Mouse (Mus musculus): ENCODE results near the gene Mta1.

The Mta1 gene

DNA sequence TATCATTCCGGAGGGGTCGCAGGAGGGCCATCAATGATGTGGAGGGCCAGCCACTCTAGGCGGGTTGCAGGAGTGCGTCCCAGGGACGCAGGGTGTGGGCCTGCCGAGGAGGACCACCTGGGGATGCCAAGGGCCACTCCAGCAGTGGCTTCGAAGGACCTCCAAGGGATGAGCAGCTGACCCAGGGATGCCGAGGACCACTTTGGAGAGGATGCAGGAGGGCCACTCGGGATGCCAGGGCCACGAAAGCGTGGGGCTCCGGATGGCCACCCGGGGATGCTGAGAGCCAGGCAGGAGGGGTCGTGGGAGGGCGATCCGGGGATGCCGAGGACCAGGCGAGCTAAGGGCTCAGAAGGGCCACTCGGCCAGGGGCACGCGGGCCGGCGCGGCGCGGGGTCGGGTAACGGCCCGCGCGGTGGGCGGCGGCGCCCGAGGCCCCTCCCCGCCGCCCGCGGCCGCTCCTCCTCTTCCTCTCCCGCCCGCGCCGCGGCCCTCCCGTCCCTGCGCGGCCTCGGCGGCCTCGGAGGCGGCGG lies at the start of gene Mta1:
Mta1 (plus strand) TSS at position 530 of the 533 bp plus-strand sequence.
- DNase-seq = peak; percentile 58 to 80

DNA sequence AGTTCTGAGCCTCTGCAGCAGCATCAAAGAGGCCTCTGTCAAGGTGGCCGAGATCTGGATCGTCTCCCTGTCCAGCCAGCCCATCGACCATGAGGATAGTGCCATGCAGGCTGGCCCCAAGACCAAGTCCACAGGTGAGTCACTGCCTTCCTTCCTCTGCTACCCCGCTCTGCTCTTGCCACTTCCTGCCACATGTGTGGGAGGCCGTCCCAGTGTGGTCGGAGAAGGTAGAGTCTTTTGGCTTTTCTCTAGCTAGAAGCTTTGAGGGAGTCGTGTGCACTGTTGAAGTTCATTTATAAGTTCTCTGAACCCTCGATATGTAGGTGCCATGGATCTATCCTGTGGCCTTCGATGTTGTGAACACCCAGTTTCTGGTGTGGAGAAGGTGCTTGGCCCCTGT lies 48.2 kb upstream of the Mta1 start:
- DNase-seq = no peak

DNA sequence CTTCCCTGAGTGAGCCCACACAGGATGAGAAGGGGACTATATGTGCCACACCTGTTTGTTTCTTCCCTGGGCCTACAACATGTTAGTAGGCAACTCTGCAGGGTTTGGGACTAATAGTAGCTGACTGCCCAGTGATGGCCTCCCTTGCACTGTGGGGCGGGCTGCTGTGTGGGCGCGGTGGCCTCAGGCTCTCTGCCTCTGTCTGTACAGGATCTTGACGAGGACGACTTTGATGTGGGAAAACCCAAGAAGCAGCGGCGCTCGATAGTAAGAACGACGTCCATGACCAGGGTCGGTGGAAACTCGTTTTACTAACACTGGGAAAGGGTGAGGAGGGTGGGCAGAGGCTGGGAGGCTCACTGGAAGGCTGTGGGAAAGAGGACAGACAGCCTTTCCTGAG lies 47.4 kb upstream of the Mta1 start:
- DNase-seq = no peak

DNA sequence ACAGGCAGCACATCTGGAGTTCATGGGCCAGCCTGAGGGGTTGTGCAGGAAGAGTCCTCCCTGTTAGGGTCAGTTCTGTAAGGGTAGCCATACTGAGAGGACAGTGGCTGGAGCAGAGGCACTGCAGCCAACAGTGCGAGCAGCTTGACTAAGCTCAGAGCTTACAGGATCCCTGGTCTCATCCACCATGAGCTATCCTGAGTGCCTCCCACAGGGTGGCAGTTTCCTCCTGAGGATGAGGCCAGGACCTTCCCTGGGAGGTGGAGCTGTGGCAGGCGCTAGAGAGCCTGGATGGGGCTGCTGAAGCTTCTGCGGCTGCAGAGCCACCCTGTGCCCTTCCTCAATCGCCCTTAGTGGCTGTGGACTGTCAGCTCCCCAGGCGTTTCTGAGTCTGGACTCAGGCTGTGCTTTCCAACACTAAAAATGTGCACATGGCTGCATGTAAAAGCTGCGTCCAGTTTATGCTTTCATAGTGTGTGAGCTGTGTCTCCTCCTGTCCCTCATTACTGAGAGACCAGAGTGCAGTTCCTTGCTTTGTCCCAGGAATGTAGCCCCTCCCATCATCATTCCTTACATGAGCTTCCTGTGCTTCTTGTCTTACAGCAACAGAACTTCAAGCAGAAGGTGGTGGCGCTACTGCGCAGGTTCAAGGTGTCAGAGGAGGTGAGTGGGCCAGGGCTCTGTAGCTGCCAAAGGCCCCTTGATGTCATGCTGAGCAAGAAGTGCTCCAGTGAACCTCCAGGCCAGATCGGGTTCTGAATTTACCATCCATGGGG lies 46.3 kb upstream of the Mta1 start:
- DNase-seq = peak in 1 of 2 experiments; percentile 15

DNA sequence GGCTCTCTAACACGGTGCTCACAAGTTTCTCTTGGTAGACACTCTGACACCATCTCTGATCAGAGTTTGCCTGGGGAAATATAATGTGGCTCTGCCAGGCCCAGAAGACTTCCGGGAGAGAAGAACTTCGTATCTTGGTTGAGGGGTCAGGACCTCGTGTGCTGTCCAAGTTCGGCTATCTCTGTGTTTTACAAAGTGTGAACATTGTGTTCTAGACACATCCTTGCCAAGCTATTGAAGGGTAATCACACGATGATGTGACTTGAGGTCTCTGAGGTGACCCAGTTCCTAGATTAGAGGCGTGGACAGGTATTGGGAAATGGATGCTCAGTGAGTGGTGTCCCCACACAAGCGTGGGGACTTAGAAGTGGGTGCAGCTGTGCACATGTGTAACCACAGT lies 42.0 kb upstream of the Mta1 start:
- DNase-seq = peak in 1 of 2 experiments; percentile 12

DNA sequence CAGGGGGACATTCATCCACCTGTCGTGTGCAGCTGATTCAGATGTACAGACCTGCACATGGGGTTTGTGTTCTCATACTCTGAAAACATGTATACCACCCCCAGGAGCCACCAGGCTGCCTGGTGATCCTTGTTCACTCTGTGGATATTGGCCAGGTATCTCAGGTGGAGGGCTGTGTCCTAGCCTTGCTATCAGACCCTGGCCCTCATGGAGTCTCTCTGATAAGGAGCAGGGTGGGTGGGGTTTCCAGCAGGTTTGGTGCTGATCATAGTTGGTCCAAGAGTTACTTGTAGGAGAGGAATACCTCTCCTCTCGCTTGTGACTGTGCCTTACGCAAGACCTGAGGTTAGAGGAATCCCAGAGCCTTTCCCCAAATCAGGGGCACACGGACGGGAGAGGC lies 37.9 kb upstream of the Mta1 start:
- peak in 1 of 2 experiments; percentile 24 for DNase-seq

DNA sequence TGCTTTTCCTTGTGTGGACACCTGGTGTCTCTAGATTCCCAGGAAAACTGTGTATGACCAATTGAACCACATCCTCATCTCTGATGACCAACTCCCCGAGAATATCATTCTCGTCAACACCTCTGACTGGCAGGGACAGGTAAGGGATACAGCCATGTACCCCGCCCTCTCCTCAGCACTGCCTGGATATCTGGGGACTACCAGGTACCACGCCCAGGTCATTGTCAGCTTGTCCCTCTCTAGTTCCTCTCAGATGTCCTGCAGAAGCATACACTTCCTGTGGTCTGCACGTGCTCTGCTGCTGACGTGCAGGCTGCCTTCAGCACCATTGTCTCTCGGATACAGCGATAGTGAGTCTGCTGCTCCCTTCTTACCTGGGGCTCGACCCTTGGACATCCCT lies 36.5 kb upstream of the Mta1 start:
- DNase-seq = no peak

DNA sequence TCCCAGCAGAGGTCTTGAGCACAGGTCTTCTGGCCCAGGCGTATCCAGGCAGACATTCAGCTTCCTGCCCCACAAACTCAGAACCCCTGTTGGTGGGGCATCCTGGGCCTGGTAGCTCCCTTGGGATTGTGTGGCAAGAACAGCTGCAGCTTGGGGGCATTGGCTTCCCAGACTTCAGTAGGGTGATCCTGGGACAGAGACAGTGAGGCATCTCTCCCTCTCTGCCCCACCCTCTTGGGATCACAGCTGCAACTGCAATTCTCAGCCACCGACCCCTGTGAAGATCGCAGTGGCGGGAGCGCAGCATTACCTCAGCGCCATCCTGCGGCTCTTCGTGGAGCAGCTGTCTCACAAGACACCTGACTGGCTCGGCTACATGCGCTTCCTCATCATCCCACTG lies 35.9 kb upstream of the Mta1 start:
- DNase-seq = peak in 1 of 2 experiments; percentile 28

DNA sequence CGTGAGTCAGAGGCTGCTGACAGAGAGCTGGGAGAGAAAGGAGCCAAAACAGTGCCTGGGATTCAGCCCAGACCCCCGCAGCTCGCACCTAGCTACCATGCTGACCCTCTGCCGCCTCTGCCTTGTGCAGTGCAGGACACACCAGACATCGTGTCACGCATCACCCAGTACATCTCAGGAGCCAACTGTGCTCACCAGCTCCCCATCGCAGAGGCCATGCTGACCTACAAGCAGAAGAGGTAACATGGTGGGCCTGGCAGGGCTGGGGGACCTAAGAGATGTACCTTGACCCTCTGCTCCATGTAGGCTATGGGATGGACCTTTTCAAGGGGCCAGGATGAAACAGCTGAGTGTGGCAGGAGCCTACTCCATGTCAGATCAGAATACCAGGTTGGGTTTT lies 34.4 kb upstream of the Mta1 start:
- DNase-seq = peak in 1 of 2 experiments; percentile 26

DNA sequence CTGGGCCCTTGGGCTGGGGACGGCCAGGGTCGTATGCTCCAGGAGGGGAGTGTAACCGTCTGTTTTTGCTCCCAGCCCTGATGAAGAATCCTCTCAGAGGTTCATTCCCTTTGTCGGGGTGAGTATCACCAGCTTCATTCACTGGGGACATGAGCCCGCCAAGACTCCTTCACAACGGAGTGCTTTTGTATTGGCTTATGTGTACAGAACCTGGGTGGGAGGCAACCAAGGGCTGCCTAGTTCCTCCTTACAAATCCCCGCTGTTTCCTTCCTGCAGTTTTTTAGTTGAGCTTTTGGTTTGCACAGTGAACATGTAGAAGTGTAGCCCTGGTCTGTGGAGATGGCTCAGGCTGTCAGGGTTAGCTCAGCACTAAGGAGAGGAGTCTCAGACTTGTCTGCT lies 30.1 kb upstream of the Mta1 start:
- no peak for DNase-seq

DNA sequence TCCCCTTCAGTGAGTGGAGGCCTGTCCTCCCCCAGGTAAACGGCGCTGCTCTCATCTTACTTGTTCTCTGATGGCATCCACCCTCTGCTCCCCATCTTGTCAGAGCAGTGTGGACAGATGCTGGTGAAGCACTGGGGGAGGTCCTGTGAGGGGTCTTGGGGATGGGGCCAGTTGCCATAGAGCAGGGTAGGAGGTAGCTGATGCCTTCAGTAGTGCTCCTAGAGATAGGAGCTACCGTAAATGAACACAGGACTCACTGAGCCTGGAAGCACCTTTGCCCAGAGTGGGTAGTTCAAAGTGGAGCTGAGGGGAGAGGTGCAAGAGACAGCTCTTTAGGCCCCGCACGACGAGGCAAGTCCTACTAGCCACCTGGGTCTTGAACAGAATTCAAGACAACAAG lies 28.7 kb upstream of the Mta1 start:
- DNase-seq = no peak

DNA sequence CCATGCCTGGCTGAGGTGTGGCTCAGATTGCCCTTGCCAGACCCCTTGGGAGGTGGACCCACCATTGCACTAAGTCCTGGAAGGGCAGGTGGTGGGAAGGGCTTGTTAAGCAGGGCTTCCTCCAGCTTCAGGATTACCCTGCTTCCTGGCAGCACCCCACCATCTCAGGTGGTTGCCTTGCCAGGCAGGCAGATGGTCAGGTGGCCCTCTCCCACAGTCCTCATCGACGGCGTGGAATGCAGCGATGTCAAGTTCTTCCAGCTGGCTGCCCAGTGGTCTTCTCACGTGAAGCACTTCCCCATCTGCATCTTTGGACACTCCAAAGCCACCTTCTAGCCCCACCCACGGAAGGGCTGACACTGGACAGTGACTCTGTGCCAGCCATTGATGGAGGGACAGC lies 26.8 kb upstream of the Mta1 start:
- DNase-seq = no peak

DNA sequence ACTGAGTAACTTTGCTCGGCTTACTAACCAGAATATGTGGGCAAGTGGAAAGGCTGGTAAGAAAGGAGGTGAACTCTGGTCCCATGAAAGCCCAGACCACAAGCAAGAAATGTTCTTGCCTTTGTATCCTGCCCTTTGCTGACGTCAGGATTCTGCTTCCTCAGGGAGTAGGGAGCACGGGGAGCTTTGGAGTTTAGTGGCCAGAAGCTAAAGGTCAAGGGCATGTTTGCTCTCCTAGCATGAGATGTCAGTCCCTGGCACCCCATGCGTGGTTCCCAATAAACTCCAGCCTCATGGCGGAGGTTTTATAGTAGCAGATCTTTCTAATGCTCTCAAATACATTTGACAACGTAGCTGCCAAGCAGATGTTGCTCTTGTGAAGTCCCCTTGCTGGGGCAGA lies 26.3 kb upstream of the Mta1 start:
- DNase-seq = no peak

DNA sequence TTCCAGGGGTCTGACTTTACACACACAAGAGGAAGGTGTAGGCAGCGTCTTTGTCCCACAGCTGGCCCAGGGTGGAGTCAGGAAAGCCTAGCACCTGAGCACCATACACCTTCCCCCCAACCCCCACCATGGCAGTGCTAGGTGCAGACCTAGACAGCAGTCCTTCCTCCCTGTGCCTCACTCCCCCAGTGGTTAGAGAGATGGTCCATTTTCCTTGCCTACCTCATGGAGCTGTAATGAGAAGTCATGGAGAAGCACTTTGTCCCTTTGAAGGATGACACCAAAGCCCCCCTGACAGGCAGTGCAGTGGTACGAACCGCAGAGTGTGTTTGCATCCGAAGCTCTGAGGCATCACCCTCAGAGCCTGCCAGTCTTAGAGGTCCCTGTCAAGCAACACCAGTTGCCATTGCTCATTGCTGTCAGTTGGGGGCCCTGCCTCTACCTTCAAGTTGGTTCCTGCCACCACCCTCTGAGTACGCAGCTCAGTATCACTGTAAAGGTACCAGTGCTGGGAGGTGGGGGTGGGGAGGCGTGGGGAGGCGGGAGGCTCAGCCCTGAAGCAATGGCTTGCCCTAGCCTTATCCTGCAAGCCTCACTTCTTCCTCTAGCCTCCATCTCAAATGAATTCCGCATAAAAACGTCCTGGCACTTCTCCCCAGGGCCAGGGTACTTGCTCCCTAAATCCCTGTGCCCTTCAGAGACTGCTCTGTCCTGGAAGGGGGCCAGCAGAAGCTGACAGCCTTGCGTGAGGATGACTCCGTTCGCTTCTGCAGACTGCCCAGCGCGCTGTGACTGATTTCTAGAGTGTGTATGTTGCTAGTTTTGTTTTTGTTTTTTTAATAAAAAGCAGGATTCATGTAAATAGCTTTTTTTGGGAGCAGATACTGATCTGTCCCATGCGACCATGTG lies 24.4 kb upstream of the Mta1 start:
- peak; percentile 36 to 54 for DNase-seq

DNA sequence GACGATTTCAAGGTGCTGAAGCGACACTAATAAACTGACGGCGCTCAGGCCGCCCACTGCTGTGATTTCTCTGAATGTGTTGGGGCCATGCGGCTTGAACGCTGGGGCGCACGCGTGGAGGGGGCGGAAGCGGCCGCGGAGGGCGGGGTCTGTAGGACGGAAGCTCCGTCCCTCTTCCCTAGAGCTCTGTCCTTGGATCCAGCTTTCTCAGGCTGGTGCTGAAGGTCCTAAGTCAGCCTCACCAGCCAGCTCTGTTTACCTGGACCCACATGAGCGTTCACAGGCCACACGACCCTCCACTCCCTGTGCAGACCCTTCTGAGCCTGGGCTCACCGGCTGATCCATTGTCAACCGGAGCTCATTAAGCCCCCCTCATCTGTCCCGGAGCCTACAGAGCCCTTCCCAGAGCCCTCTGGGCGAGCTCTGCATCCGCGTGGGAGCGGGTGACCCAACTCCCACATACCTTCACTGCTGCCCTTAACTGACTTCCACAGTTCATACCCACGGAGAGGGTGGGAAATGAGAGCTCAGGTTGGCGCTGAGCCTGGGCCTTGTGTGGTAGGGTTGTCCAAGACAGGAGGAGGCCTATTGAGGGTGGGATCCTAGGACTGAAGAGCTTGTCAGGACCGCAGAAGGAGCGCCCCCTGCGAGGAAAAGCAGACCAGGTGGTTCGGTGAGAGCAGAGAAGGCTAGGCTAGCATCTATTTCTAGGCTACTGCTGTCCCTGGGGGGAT lies 23.6 kb upstream of the Mta1 start, which contains the start of gene Tex22:
Tex22 (plus strand) TSS at position 174 of the 734 bp plus-strand sequence.
- peak; percentile 91 to 94 for DNase-seq

DNA sequence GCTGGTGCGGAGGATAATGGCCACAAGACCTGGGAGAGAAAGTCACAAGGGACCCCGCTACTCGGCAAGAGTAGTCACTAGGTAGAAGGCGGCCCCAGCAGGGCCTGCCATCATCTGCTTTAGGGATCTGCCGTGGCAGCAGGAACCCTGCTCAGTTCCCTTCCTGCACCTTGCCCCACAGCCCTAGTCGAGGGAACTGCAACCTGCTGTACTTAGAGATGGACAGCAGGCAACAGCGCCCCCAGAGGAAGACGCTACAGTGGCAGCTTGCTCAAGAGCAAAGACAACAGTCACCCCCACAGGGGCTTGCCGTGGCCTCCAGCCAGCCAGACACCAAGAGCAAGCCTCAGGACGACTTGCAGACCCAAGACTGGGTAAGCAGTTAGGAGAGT lies 23.0 kb upstream of the Mta1 start:
- peak; percentile 89 to 93 for DNase-seq

DNA sequence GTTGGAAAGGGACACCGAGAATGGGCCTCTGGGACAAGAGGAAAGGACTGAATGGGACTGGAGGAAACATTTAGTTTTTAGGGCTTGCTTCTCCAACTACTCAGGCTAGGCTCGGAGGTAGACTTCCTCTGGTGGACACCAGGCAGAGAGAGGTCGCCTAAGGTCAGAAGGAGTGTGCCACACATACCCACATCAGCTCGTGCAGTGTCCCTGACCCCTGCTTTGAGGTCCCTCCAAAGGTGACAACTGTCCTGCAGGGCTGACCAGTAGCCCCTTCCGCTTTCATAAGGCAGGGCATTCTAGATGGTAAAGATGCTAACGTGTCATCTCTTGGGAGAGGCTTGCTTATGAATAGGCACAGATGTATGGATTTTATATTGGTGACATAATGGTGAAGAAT lies 22.6 kb upstream of the Mta1 start:
- no peak for DNase-seq

DNA sequence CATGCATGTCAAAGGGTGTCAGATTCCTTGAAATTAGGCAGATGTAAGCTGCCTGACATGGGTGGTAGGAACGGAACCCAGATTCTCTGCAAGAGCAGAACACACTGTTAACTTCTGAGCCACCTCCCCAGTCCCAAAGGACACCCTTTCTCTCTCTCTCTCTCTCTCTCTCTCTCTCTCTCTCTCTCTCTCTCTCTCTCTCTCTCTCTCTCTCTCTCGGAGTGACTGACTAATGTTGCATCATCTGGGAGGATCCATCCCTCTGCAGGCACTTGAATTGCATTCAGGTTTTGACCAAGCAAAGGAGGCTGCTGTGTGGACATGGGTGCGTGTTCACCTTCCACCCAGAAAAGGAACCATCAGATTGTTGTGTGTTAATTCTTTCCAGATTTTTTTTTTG lies 10.8 kb upstream of the Mta1 start:
- no peak for DNase-seq

DNA sequence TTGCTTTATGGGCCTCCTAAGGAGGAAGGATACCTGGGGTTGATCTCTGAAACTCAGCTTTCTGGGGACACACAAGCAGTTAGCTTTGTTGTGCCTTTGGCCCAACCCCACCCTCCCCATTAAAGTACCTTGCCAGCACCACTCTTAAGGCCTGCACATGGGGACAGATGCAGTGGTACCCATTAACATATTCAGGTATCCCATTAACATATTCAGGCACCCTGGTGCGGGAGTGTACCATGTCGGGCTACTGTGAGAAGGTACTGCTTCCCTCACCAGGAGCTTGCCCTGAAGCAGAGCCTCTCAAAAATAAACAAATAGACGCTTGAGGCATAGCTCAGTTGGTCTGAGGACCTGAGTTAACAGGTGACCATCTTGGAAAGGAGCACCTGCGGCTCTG lies 10.1 kb upstream of the Mta1 start:
- no peak for DNase-seq

DNA sequence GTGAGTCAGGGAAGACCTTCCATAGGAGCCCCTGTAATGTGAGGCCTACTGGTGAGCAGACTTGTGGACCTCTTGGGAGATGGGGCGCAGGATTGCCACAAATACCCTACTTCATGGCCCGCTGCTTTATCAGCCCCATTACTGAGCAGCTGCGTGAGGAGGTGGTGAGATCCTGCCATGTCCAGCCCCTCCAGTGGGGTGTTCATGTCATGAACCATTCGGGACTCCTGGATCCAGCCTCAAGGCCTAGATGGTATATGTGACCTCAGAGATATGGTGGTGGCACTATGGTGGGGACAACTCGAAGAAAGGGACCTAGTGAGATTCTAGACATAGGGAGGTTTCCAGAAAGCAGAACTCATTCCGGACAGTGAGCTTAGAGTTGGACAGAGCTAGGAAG lies 9.0 kb upstream of the Mta1 start:
- no peak for DNase-seq

DNA sequence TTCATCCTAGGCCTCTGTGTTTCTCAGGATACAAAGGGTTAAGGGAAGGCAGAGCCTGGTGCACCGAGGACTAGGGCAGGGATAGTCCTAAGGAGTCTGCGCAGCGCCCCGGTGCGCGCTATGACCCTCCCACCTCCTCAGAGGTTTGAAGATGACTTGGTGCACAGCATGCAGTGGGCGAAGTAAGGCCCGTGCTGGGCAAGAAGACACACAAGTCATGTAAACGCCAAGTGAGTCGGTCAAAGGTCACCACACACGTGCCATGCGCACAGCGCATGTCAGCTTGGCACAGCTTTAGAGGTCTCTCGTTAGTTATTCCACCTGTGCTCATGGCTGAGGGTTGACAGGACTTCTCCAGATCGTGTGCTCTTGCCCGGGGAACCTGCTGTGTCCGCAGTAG lies 8.0 kb upstream of the Mta1 start:
- DNase-seq = peak; percentile 27 to 59

DNA sequence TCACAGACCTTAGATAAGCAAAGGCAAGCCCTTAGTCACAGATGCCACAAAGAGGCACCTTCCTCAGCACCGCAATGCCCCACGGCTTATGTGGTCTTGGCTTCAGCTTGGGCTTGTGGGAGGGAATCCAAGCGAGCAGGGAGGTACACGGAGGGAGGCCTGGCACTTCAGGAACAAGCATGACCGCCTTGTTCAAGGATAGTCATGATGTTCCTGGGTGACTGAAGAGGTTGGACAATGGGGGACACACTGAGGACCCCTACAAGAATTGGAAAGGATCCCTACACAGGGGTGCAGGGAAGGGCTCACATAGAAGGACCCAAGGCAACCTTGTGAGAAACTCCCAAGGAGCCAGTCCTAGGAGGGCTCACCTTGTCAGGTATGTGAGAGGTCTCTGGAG lies 1.0 kb upstream of the Mta1 start:
- DNase-seq = no peak
